Mouse (Mus musculus) kidney, adult 2 months (tissue): ENCODE measurements around the gene Syne1.

Experiments
- CTCF ChIP-seq: fragments of 200-500 bp; conservative IDR thresholded peaks from 2 replicates; pipeline ENCODE4 v1.5.1; 2011; ENCODE audit warnings: low read depth, mild to moderate bottlenecking, control low read depth, low read length, moderate library complexity, mixed read lengths; ENCODE audit not compliant: insufficient read depth, insufficient read length
- POLR2A ChIP-seq: fragments of 200-500 bp; IDR thresholded peaks from one replicate; pipeline ENCODE4 v1.6.1; 2011; ENCODE audit warnings: low read depth, low read length, control low read depth

DNA sequence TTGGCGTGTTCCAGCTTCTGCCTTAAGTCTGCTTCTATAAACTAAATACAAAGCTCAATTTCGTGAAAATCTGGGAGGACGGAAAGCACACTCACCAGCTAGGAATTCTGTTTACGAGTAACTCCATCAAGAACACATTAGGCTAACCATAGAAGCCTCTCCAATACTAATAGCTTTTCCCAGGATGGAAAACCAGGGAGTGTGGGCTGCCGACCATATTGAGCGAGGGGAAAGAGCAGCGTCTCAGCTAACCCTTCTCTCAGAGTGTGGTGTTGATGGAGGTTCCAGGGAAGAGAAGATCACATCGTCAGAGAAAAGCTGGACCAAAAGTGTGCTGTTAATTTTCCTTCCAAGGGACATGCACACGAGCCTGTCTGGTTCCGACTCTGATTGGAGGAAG, 241.9 kb downstream of the Syne1 start:
- TF ChIP-seq CTCF: no peak
- no peak for TF ChIP-seq POLR2A
